Mouse (Mus musculus): ENCODE measurements around the gene Srd5a3.

Srd5a3 gene

DNA sequence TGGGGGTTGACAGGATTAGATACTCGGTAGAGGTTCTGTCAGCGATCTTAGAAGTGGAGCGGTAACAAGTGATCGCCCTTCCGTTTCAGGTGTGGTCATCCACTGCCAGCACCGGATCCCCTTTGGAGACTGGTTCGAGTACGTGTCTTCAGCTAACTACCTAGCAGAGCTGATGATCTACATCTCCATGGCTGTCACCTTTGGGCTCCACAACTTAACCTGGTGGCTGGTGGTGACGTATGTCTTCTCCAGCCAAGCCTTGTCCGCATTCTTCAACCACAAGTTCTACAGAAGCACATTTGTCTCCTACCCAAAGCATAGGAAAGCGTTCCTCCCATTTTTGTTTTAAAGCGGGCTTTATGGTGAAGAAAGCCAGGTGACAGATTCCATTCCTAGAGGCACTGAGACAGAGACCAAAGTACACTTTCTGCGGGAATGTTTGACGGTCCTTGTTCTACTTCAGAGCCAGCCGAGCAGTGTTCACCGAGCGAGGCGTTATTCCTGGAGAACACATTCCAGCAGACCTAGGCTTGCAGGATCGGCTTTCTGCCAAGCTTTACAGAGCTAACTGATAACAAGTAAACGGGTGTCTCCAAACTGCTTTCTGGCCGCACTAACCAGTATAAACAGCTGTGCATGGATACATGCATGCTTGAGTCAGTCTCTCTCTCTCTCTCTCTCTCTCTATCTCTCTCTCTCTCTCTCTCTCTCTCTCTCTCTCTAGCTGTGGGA, 14.5 kb downstream of the Srd5a3 start:
- no peak for DNase-seq

DNA sequence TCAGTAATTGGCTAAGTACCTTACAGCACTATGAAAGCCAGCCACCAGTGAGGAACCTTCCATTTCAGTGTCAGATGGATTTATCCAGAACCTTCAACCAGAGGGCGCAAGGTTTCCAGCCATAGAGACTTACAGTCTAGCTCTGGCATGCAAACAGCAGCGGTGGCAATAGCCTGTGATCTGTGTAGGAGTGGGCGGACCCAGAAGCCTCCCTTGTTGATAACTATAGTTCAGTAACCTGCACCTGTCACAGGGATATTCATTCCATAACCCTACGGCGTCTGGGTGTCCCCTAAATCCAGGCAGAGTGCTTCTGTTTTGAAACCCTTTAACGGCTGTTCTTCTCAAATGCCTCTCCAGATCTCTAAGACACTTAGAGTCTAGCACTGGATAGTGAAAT, 19.5 kb downstream of the Srd5a3 start:
- no peak for DNase-seq

DNA sequence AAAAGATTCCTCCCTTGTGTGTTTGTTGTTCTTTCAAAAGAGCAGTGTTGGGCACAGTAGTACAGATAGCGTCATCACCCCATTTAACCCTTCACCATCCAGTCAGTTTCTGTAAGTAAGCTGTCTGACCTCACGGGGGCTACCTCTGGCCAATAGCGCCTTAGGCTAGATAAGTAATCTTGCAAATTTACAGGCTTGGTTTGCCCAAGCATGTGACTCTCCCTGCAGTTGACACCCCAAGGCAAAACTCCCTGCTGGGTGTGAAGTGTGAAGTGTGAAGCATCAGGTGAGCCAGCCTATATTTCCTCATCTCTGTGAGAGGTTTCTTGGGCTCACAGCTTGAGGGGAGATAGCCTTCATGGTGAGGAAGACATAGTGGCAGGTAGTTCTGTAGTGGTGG, 20.0 kb downstream of the Srd5a3 start:
- no peak for DNase-seq

DNA sequence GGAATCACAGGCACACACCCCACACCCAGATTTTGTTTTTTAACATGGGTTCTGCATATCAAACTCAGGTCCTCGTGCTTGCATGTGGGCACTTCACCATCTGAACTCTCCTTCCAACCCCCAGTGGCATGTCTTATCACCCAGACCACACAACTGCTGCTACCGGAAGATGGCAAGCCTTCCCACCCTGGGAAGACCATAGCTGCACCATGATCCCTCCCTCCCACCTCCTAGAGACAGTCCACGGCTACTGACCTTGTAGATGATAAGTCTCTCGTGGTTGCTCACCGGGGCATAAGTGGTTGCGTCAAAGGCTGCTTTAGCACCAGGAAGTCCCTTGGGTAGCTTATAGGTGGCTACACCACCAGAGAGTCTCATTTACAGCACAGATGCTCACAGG, 21.4 kb downstream of the Srd5a3 start:
- DNase-seq, result no peak

DNA sequence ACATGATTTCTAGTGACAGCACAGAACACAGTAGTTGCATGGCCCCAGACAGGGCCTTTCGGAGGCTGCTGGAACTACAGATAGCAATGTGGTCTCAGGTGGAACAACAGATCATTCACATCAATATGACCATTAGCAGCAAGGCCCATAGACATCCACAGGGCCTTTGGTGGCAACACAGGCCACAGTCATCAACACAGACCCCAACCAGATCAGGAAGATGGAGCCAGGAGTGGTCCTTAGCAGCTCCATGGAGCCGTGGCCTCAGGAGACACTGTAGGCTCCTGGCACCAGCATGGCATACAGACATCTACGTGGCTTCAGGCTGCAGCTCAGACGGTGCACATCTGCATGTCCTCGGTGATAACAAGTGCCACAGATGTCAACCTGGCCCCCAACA, 22.9 kb downstream of the Srd5a3 start:
- DNase-seq, result no peak

DNA sequence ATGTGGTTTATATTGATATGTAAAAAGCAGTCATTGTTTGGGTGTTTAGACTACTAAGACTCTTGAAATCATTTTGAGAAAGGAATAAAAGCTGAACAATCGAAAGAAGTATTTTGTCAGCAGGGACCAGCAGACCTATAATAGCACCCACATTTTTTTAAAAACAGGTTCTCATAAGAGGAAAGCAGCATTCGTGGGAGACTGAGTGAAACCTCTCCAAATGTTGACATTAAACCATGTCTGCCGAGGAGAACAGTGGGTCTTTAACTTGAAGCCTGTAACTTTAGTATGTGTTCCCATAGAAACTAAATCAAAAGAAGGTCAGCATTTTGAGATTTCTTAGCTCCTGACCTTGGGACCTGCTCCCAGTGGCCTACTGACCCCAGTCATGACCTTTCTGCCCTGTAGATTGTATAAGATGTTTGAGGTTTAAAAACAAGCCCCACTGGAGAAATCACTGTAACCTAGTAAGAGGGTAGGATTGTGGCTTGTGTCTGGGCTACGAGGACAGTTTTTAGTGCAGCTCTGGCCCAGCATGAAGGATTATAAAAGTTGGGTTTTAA, 23.8 kb downstream of the Srd5a3 start:
- no peak for DNase-seq

DNA sequence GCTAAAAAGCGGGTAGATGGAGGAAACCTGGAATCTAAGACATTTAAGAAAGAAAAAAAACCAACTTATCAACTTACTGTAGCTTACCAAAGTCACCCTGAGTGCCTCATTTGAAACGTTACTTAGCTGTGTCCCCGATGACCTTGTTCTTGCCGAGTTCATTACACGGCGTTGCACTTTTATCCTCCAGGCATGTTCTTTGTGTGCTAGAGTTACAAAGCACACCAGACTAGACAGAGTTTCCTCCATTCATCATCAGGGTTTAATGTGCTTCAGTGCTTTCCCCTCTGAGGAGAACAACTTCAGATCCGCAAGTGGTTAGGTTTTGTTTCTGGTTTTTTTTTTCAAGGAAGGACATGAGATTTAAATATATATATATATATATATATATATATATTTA, 24.8 kb downstream of the Srd5a3 start:
- DNase-seq, result no peak

DNA sequence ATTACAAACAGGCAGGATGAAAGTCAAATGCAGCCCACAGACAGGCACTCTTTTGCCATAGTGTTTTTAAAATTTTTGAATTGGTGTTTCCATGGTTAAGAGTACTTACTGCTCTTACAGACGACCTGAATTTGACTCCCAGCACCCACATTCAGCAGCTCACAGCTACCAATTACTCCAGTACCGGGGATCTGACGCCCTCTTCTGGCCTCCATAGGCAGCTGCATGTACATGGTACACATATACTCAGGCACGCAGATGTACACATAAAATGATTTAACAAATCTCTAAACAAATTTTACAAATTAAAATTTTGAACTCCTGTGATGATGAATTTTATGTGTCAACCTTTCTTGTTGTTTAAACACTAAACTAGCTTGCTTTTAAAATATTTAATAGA, 30.5 kb downstream of the Srd5a3 start:
- DNase-seq, result no peak

DNA sequence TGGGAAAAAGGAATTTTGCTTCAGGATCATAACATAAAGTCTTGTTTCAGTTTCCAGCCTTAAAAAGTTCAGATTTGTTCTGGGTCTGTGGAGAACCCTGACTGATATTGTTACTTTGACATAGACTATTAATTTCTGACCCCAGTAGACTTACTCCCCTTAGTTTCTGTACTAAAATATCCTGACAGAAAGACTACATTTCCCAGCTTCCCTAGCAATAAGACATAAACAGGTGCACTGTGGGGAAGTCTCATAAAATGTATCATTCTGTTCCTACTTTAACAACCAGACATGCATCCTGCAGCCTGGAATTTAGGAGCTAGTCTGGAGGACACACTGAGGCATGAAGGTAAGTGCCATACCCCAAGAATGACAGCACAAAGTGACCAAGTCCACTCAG, 31.0 kb downstream of the Srd5a3 start:
- DNase-seq, result no peak

DNA sequence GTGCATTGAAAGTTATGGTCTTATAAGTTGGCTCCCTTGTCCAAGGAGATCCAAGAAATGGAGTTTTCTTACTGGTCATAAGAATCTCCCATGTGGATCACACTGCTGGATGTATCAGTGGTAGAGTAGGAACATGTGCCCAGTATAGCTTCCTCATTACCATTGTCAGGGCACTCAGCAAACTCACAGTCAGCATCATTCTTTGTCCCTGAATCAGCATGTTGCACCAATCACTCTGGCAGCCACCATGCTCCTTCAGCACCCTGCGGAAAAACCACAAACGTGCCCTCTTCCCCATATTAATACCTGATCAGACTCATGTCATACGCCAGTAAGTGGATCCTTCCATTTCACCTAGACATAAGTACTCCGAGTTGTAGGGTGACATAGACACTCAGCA, 35.0 kb downstream of the Srd5a3 start:
- no peak for DNase-seq

DNA sequence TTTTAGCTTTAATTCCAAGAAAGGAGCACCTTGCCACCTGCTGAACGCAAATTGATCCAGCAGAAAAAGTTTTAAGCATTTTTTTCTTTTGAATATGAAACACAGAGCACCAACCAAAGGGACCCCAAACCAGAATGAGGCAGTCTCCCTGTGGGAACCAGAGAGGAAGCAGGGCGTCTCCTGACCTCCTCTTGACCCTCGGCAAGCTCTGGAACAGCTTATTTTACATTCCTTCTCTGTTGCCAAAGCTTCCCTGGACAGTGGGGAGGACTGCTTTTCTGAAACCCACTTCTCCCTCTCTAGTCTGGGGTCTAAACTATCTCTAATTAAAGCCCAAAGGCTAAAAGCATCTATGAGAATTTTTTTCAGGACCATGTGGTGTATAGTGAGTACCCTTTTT, 36.3 kb downstream of the Srd5a3 start:
- DNase-seq, result no peak

DNA sequence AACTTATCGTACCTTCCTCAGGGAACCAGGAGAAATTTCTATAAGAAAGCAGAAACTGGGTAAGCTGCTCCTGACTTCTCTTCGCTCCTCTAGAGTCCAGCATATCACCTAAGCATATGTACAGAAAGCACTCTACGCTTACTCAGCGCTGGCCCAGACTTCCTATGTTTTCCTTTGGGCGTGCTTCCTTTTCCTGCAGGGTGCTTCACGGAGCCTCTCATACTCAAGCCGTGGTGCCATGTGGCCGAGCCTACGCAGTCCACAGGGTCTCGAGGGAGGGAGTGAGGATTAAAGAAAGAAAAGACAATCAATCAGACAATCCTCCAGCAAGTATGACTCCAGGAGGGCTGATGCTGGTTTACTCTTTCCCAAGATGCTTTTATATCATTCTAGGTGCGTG, 36.8 kb downstream of the Srd5a3 start:
- DNase-seq, result no peak

DNA sequence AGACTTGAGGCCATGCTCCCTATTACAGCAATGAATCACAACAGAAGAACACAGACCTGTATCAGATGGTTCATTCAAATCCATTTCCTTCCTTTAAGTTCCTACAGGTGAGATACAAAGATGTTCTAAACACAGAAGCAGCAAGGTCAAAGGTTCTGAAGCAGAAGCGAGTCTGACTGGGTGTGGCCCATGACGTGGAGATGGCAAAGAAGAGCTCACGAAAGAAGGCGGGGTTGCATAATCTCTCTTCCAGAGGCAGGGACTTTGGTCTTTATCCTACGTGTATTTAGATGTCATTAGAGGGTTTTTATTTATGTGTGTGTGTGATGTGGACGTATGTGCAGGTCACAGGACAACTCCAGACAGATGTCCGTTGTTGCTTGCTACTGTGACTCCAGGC, 37.6 kb downstream of the Srd5a3 start:
- no peak for DNase-seq

DNA sequence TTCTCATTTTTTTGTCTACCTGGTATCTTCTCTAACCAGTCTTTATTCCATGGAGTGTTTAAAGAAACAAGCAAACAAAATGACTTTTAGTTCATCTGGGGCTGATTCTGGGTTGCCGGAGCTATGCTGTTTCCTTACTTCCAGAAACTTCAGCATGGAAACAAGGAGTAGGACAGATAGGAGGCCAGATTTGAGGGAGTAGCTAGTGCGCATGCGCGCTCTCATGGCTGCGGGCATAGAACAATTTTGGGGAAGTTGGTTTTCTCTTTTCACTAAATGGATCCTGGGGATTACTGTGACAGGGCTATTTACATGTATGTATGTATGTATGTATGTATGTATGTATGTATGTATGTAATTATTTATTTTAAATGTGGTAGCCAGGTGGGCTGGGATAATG, 39.1 kb downstream of the Srd5a3 start:
- no peak for DNase-seq

DNA sequence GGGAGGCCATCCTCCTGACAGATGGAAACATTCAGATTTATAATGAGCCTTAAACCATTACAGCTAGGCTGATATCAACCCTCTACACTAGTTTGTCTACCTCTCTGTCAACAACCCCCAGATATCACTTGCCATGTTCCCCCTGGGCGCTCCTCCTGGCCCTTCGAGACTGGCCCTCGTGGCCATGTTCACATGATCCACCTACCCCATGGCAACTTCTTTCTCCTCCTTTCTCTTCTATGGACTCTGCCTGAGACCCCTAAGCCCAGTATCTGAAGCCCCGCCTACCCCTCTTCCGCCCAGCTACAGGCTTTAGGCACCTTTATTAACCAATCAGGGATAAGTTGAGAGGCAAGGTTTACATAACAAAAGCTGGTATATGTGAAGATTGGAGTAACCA, 39.7 kb downstream of the Srd5a3 start:
- DNase-seq, result no peak

DNA sequence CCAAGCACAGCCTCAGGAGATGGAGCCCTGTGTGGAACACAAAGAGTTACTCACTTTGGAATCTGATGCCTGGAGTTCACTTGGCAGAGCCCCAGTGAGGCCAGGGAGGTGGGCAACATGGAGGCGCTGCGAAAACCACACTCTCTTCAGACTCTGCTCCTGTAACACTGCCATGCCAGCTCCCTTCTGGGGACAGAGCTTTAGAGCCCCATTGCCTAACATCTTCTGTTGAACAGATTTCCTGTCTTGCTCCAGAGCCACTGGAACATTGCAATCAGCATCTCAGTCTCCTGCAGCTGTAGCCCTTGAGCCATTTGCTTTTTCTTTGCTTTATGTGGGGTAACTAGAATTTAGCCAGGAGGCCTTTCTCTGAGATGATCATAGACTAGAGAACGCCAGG, 42.3 kb downstream of the Srd5a3 start:
- no peak for DNase-seq

DNA sequence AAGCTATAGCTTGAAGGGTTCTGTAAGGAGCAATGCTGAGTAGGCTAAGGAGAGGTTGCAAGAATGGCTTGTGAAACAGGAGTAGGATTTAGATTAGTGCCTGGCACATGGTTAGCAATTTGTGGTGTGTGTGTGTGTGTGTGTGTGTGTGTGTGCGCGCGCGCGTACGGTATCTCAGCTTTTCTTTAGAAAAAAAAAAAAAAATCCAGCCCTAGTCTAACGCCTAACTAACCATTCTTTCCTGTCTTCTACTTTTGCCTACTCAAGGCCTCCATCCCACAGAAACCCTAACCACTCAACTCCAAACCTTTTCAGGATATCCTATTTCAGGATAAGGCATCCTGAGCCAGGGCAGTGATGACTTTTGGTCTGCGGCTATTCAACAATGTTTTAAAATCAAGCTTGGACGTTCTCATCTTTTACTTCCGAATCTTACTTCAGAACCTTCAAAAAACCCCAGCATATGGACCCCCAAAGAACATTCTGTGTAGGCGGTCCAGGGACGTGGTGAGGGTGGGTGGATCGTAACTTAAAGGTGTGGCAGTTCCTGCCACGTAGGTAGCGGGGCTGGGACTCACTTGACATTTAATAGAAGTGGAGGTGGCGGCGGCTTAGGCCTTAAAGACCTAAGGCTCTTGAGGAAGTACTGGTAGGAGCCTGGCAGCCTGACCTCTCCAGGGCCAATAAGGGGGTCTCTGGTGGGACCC, 43.1 kb downstream of the Srd5a3 start:
- DNase-seq, result no peak

DNA sequence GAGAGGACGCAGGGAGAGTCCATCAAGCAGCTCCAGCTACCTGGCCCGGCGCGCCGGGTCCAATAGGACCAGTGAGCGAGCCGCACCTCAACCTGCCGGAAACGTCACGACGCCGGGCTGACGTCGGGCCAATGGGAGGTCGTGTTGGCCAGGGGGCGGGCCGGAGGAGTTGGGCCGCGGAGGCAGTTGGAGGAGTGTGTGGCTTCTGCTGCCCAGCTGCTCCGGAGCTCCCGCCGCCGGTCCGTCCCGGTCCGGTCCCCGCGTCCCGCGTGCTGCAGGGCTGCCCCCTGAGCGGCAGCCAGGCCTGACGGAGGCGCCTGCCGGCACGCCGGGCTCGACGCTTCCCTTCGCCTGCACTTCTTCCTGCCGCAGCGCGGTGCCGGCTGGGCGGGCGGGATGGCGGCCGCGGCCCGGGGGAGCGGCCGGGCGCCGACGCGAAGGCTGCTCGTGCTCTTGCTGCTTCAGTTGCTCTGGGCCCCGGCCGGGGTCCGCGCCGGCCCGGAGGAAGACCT, 43.7 kb downstream of the Srd5a3 start, which contains the start of gene Tmem165:
TSS of gene Tmem165 (plus strand) at position 131 of the 512 bp plus-strand sequence.
- DNase-seq, result peak; percentile 92

DNA sequence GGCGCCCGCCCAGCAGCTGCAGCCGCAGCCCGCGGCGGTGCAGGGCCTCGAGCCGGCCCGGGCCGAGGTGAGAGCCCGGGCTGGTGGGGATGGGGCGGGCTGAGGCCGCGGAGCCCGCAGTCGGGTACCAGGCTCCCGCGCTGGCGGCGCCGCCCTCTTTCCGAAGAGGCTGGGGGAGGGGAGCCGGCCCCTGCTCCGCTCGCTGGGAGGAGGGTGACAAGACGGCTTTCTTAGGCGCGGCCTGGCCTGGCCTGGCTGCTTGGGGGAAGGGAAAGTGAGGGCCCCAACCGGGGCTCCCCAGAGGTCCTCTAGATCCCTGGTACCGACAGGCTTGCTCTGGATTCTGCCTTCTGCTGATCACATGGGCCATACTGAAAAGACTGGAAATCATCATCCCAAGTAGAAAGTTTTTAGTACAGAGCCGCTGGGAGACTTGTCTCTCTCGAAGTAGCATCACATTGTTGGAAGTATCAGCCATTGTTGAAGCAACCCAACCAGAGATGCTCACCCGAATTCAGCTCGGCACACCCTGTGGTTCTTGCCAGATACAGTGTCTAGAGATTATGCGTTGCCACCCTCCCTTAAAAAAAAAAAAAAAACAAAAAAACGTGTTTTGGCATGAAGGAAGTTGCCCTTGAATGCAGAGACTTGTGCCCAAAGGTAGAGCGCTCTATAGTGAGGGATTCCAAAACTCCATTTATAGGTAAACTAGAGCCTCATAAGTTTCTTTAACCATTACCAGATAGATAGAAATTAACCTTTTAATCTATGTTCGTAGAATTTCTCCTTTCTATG, 44.4 kb downstream of the Srd5a3 start:
- peak; percentile 77 for DNase-seq

DNA sequence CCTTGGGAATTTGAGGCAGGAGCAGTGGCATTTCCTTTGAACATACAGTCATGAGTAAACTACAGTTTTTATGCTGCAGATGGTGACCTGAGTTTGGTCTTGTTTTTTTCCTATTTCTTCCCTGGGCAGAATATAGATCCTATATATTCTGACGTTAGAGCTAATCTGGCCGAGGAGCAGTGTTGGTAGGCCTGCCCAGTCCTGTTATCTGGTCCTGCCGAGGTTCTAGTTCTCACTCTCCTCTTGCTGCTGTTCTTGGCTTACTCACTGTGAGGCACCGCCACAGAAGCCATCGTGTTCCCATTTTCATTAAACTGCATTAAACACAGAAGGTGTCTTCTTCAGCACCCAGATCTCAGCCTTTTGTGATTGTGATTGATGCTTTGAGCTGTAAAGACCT, 47.8 kb downstream of the Srd5a3 start:
- no peak for DNase-seq

DNA sequence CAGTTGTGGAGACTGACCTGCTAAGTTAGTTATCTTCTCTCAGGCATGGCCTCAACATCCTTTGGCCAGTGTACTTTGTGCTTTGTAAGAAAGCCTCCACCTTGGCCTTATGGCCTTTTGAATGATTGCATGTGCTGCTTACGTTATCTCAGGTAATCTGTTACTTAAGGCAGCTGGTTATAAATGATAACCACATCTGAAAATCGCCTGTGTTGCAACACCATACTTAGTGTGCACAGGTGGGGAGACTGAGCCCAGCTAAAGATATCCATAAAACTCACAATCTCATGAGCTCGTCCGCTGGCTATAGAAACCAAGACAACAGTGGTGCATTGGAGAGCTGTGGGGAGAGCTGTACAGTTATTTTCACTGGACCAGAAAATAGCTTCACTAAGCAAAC, 50.5 kb downstream of the Srd5a3 start:
- no peak for DNase-seq

DNA sequence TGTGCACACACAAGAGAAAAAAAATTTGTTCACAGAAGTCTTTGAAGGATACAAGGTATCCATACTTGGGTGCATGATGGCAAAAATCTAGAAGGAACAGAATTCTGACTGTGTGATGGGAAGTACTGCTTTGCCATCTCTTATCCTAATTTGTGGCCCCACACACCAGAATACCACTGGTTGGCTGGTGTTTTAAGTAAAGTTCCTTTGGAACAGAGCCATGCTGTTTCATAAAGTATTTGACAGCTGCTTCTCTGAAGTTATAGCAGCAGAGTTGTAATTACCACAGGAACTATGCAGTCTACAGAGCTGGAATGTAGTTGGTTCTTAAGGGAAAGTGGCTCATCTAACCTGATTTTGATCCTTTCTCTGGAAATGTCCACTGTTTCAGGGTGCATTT, 53.0 kb downstream of the Srd5a3 start:
- DNase-seq, result no peak

DNA sequence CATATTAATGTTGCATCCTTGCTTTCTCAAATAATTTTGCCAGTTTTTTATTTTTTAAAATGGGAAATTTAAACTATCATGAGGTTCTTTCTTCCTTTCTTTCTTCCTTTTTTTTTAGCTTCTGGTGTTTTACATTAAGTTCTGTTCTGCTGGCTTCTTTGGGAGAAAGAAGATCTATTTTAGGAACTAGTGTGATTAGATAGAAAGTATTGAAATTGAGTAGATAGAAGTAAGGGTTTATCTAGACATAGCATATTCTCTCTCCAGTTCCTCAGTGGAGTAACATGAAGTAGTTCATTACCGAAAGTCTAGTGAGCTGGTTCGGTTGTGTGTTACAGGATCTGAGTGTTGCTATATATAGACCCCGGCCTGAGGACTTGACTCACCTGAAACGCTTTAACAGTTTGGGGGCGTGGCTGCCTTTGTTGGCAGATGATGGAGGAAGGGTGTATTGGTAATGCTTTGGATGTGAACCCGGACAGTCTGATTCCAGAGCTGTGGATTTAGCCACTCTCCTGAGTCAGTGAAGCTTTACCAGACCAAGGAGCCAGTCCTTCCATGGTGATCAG, 54.4 kb downstream of the Srd5a3 start:
- no peak for DNase-seq
